Mouse (Mus musculus) gastrocnemius, postnatal 25 days (tissue): ENCODE data around the gene Osbpl5. TPM values are rescaled to one million over a fixed set of nuclear protein-coding genes. Genes with fewer than 3 reads are reported as not detected.
"Not testable (repeated sequence)": the region's sequence is repeated elsewhere in the genome, so short reads cannot be mapped to it uniquely, and the experiment has no call there.

Experiments
- DNase-seq: peaks from one replicate; pipeline ENCODE4 v3.0.0; 2022
- microRNA-seq, 2 experiments: library from miRNA; unstranded; fragments of <30 nt; microRNA quantifications; one replicate each; pipeline ENCODE4 v1.2.0; 2021; ENCODE audit warnings: borderline replicate concordance in 2 of 2
- total RNA-seq, 2 experiments: library from RNA; stranded (reverse); gene quantifications; 1 replicate in 1 of 2; 2 replicates in 1 of 2; pipeline ENCODE4 v1.2.3; 2021

Gene Osbpl5
- total RNA-seq, 2 experiments from 2014 or later: 18.7 to 19.0 TPM

GRCm38 (mm10) chr7:143643949-143644348 lies 112.8 kb downstream of the Osbpl5 start:
- DNase-seq: not testable (repeated sequence)

Small RNAs within 50 kb of the gene (microRNA-seq; reads per million reads assigned to microRNA genes)
- 0 reads per million in 2 experiments for gene Gm22064

Other genes starting within 250 kb of the Osbpl5 start
- gene Nap1l4, start 207.9 kb downstream of the Osbpl5 start, total RNA-seq: 100 to 1,000 TPM; 167 to 174 TPM
- 10 to 100 TPM; 32.7 to 32.9 TPM for gene Cars, start 156.9 kb downstream of the Osbpl5 start, total RNA-seq
- under 1 TPM; 0.08 to 0.43 TPM for gene Tnfrsf26, start 128.3 kb downstream of the Osbpl5 start, total RNA-seq
- gene Tnfrsf22, start 107.3 kb downstream of the Osbpl5 start, total RNA-seq: 1 to 10 TPM; 1.4 to 1.7 TPM
- 1 to 10 TPM; 3.2 to 5.0 TPM for gene Tnfrsf23, start 71.1 kb downstream of the Osbpl5 start, total RNA-seq
- gene Mrgprg, start 10.0 kb upstream of the Osbpl5 start, total RNA-seq: under 1 TPM in 1 of 2 experiments, not detected in 1; 0.29 TPM
- gene Mrgpre, start 27.5 kb upstream of the Osbpl5 start, total RNA-seq: under 1 TPM; 0.64 to 0.67 TPM
- 1 to 10 TPM; 2.7 to 3.8 TPM for gene Nadsyn1, start 65.9 kb upstream of the Osbpl5 start, total RNA-seq
- 1 to 10 TPM; 4.8 TPM for gene Dhcr7, start 66.2 kb upstream of the Osbpl5 start, total RNA-seq
- gene Gm498, start 109.9 kb upstream of the Osbpl5 start, total RNA-seq: not detected
- under 1 TPM; 0.05 to 0.08 TPM for gene Shank2, start 244.9 kb upstream of the Osbpl5 start, total RNA-seq